Mouse (Mus musculus) E14TG2a.4 (cell line): ENCODE measurements at regions not wholly inside any gene's neighbourhood (a gene's known extent, or its start where the extent isn't known, plus 50 kb on each side); places are given as distances from the start of the nearest gene placed in this dataset.

Experiments used
- CTCF ChIP-seq: conservative IDR thresholded peaks from 2 replicates; pipeline ENCODE4 v1.5.1; 2014; ENCODE audit warnings: low read length
- NANOG ChIP-seq: IDR thresholded peaks from 2 replicates; pipeline ENCODE4 v1.6.1; 2014; ENCODE audit warnings: borderline replicate concordance, low read length, mixed read lengths
- POU5F1 ChIP-seq: IDR thresholded peaks from 2 replicates; pipeline ENCODE4 v1.6.1; 2014; ENCODE audit warnings: low read length, borderline replicate concordance

GRCm38 (mm10) chr17:81134702-81135101, 69.8 kb upstream of the Thumpd2 start:
- TF ChIP-seq CTCF (no peak), POU5F1 (no peak), NANOG (no peak)
